Mouse (Mus musculus): ENCODE data around the gene Pop7.

Pop7 gene

GRCm38 (mm10) chr5:137528247-137528968, 26.1 kb upstream of the Pop7 start:
- 67% methylated on average over 22 of the region's 22 CpGs for WGBS

- 18% methylated on average over 1 of the region's 1 CpGs for WGBS
Observed at GRCm38 (mm10) chr5:137527413-137527812, 25.1 kb upstream of the Pop7 start.

- 24% methylated on average over 16 of the region's 16 CpGs for WGBS
Observed at GRCm38 (mm10) chr5:137526192-137526936, 24.0 kb upstream of the Pop7 start.

GRCm38 (mm10) chr5:137525511-137525910, 23.2 kb upstream of the Pop7 start:
- WGBS: 68% methylated on average over 16 of the region's 16 CpGs

- WGBS: 85% methylated on average over 13 of the region's 13 CpGs
Observed at GRCm38 (mm10) chr5:137524671-137525070, 22.4 kb upstream of the Pop7 start.

GRCm38 (mm10) chr5:137524251-137524515, 21.9 kb upstream of the Pop7 start:
- WGBS: 84% methylated on average over 8 of the region's 8 CpGs

GRCm38 (mm10) chr5:137523396-137524250, 21.3 kb upstream of the Pop7 start:
- WGBS: 77% methylated on average over 25 of the region's 25 CpGs

GRCm38 (mm10) chr5:137522711-137523110, 20.4 kb upstream of the Pop7 start:
- WGBS: 77% methylated on average over 11 of the region's 11 CpGs

- WGBS: 64% methylated on average over 9 of the region's 9 CpGs
Observed at GRCm38 (mm10) chr5:137521861-137522260, 19.5 kb upstream of the Pop7 start.

GRCm38 (mm10) chr5:137519691-137520550, 17.6 kb upstream of the Pop7 start:
- WGBS: 87% methylated on average over 27 of the region's 27 CpGs

- 67% methylated on average over 5 of the region's 5 CpGs for WGBS
Observed at GRCm38 (mm10) chr5:137518436-137518835, 16.1 kb upstream of the Pop7 start, which contains the start of gene Gigyf1. TSS of gene Gigyf1 (plus strand) at chr5:137518548.

- WGBS: 85% methylated on average over 3 of the region's 3 CpGs
Observed at GRCm38 (mm10) chr5:137514811-137515210, 12.5 kb upstream of the Pop7 start.

- 65% methylated on average over 12 of the region's 12 CpGs for WGBS
Observed at GRCm38 (mm10) chr5:137513951-137514721, 11.8 kb upstream of the Pop7 start.

- 69% methylated on average over 11 of the region's 11 CpGs for WGBS
Observed at GRCm38 (mm10) chr5:137512847-137513794, 10.8 kb upstream of the Pop7 start.

GRCm38 (mm10) chr5:137511706-137512105, 9.4 kb upstream of the Pop7 start:
- WGBS: 33% methylated on average over 3 of the region's 3 CpGs

GRCm38 (mm10) chr5:137510573-137511390, 8.5 kb upstream of the Pop7 start:
- WGBS: 0% methylated on average over 57 of the region's 83 CpGs

- 1% methylated on average over 29 of the region's 52 CpGs for WGBS
Observed at GRCm38 (mm10) chr5:137510014-137510501, 7.7 kb upstream of the Pop7 start.

- WGBS: 73% methylated on average over 6 of the region's 6 CpGs
Observed at GRCm38 (mm10) chr5:137504041-137504440, 1.7 kb upstream of the Pop7 start.

Data from cerebral cortex, adult 2 months (tissue).